Mouse (Mus musculus) Patski (cell line): ENCODE measurements around the gene Isoc2a. TPM values are rescaled to one million over a fixed set of nuclear protein-coding genes. Genes with fewer than 3 reads are reported as not detected.
A peak's percentile ranks its signal among the peaks of the same experiment; 100 is the strongest.

ENCODE experiments used
- ATAC-seq: fragments of 100-300 bp; one replicate; pipeline ENCODE4 v1.8.0; 2021
- CTCF ChIA-PET: fragments of 350-600 bp; sonication (Branson Sonifier 250); formaldehyde crosslinking; loops from one replicate; lab custom pipeline; 2022; ENCODE audit warnings: inconsistent platforms; lab: Charles Lee
- POLR2A ChIA-PET: fragments of 350-600 bp; sonication (Branson Sonifier 250); formaldehyde crosslinking; loops from one replicate; lab custom pipeline; 2022; ENCODE audit warnings: antibody characterized with exemption, inconsistent platforms; lab: Charles Lee
- DNase-seq: peaks from one replicate; pipeline ENCODE4 v3.0.0-alpha.2; 2011; ENCODE audit warnings: low read depth, low spot score
- H3K27me3 ChIP-seq: fragments of 371-371 bp; one replicate; pipeline ENCODE4 v1.5.1; 2021
- CTCF ChIP-seq: fragments of 100-300 bp; IDR thresholded peaks from one replicate; pipeline ENCODE4 v1.5.1; 2021
- in situ Hi-C: fragments of 300-500 bp; cut with MboI; formaldehyde crosslinking; loops from 3 replicates; pipeline ENCODE4 v1.11.1; 2018; ENCODE audit warnings: low pct_unique_long_range_greater_than_20kb, mixed read lengths
- polyA plus RNA-seq: library from polyadenylated mRNA; unstranded; gene quantifications from one replicate; pipeline ENCODE4 v1.2.3, GENCODE M21; 2021

Gene Isoc2a
- polyA plus RNA-seq, 1 experiment from 2014 or later = 6.6 TPM

DNA sequence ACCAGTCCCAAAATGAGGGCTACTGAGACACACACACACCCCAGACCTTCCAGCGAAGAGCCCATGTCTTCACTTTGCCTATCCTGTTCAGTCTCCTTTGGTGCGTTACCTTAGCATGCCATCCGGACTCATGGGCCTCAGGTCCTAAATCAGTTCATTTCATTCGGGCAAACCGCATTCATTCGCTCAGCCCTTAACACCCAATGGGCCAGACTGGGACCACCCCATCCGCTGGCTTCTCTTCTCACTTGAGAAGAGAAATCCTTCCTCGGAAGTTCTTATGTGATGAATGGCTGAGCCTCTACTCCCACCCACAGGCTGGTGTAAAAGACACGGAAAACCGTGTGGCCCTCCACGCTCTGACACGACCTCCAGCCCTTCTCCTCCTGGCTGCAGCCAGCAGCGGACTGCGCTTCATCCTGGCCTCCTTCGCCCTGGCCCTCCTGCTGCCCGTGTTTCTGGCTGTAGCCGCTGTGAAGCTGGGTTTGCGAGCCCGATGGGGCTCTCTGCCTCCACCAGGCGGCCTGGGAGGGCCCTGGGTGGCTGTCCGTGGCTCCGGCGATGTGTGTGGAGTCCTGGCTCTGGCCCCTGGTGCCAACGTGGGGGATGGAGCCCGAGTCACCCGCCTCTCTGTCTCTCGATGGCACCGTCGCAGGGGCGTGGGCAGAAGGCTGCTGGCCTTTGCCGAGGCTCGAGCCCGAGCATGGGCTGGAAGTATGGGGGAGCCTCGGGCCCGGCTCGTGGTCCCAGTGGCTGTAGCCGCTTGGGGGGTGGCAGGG lies 46.8 kb downstream of the Isoc2a start:
- in situ Hi-C loops = no loop called here
- no peaks in the 10 kb centered on the region for H3K27me3 ChIP-seq
- DNase-seq = no peak
- ATAC-seq = no peak
- CTCF ChIA-PET = interaction anchor here (0.9 kb wide), 1 partner anchor 10 kb away, joined by 3 read pairs; no protein-coding TSS in a partner anchor
- TF ChIP-seq CTCF = no peak
- POLR2A ChIA-PET = no interaction called here

DNA sequence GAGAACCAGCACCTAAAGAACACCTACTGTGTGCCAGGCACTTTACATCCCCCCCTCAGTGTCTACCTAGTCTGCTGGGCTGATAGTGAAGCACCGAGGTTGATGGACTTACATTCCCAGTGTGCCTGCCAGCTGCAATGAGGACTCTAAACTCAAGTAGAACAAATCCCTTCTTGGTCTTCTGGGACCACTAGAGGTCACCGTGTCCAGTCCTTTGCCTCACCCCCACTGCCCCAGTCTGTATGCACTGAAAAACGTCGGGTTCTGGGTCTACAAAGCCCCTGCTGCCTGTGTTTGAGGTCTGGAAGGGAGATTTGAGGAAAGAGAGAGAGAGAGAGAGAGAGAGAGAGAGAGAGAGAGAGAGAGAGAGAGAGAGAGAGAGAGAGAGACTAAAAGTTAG lies 47.5 kb downstream of the Isoc2a start:
- no peak for ATAC-seq
- POLR2A ChIA-PET = interaction anchor here (0.7 to 1.0 kb wide), 2 partner anchors 9 to 1708 kb away, joined by 3 read pairs; no protein-coding TSS in a partner anchor
- CTCF ChIA-PET = no interaction called here
- in situ Hi-C loops = no loop called here
- no peaks in the 10 kb centered on the region for H3K27me3 ChIP-seq
- no peak for DNase-seq
- no peak for TF ChIP-seq CTCF

DNA sequence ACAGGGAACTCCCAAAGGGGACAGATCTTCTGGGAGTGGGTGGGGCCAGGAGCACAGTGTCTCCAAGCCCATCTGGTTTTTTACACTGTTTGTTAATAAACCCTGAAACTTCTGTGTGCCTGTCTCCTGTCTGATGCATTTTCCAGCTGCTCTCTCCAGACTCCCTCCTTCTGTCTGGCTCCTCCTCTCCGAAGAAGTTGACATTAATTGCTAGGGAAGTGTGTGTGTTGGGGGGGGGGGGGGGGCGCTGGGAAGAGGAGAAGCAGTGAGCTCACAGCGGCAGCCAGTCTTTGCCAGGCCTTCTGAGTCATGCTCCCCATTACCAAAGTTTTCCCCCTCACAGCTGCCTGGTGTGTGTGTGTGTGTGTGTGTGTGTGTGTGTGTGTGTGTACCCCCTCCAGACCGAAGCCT lies 47.9 kb downstream of the Isoc2a start:
- ATAC-seq = peak; percentile 29
- H3K27me3 ChIP-seq = no peaks in the 10 kb centered on the region
- TF ChIP-seq CTCF = no peak
- peak; percentile 41 for DNase-seq
- CTCF ChIA-PET = interaction anchor here (0.7 to 1.0 kb wide), 3 partner anchors 9 to 16 kb away, joined by 3 to 4 read pairs (median 3); partner anchors contain the start of gene Zfp628
- in situ Hi-C loops = no loop called here
- POLR2A ChIA-PET = interaction anchor here (0.7 to 1.0 kb wide), 2 partner anchors 9 to 1708 kb away, joined by 3 read pairs; no protein-coding TSS in a partner anchor

DNA sequence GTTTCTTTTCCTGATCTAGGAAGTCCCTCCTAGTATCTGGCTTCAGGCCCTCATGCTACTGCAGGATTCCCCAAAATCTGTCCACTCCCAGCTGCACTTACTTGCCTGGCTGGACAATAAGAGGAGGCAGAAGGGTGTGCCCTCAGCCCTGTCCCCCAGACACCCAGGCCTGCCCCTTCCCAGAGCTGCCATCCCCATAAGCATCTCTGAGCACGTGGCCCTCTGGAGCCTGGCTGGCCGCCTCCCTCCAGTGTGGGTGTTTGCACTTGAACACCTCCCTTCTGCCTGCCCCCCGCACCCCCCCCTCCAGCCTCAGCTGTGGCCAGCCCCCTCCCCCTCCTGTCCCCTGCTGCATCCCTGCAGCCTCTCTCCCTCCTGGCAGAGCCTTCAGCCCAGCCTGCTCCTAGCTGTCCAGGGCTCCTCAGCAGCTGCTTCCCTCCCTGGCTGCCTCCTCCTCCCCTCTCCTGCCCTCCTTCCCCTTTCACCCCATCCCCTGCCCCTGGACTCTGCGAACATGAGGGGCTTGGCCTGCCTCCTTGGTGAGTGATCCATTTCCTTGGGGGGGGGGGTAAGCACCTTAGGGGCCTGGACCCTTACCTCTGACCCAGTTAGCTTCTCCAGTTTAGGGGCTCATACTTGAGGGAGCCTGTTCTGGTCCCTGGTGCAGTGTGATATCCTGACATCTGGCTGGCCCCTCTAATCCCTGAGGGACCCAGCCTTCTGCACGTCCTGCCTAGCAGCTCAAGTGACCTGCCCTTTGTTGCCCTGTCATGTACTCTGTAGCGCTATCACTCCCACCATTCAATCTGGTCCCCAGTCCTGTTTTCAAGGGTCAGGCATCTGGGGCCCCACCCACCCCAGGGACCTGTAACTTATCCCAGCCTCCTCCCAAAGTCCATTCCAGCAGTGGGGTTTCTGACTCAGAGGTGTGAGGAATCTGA lies 48.8 kb downstream of the Isoc2a start, which contains the start of gene Ssc5d:
Gene Ssc5d, plus strand, starts transcription at position 345 of the 941 bp plus-strand sequence.
- peak; percentile 25 for ATAC-seq
- H3K27me3 ChIP-seq = no peaks in the 10 kb centered on the region
- POLR2A ChIA-PET = interaction anchor here (0.7 to 1.0 kb wide), 2 partner anchors 10 to 1709 kb away, joined by 3 read pairs; no protein-coding TSS in a partner anchor
- DNase-seq = no peak
- in situ Hi-C loops = no loop called here
- no peak for TF ChIP-seq CTCF
- CTCF ChIA-PET = interaction anchor here (0.7 to 1.0 kb wide), 3 partner anchors 9 to 15 kb away, joined by 3 to 4 read pairs (median 3); partner anchors contain the start of gene Zfp628

DNA sequence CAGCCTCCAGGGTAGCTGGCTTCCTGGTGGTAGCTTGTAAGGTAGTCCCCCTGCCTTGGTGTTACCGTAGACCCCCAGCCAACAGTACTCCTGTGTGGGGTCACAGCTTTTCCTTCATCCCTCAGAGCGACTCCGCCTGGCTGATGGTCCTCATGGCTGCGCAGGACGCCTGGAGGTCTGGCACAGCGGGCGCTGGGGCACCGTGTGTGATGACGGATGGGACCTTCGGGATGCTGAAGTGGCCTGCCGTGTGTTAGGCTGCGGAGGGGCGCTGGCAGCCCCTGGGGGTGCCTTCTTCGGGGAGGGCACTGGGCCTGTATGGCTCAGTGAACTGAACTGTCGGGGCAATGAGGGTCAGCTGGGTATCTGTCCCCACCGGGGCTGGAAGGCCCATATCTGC lies 49.9 kb downstream of the Isoc2a start:
- no peak for DNase-seq
- in situ Hi-C loops = no loop called here
- TF ChIP-seq CTCF = no peak
- ChIA-PET POLR2A (interaction anchor here (0.6 kb wide), 1 partner anchor 22 kb away, joined by 6 read pairs; no protein-coding TSS in a partner anchor), CTCF (interaction anchor here (1.3 kb wide), 1 partner anchor 13 kb away, joined by 4 read pairs; no protein-coding TSS in a partner anchor)
- no peaks in the 10 kb centered on the region for H3K27me3 ChIP-seq
- ATAC-seq = no peak

DNA sequence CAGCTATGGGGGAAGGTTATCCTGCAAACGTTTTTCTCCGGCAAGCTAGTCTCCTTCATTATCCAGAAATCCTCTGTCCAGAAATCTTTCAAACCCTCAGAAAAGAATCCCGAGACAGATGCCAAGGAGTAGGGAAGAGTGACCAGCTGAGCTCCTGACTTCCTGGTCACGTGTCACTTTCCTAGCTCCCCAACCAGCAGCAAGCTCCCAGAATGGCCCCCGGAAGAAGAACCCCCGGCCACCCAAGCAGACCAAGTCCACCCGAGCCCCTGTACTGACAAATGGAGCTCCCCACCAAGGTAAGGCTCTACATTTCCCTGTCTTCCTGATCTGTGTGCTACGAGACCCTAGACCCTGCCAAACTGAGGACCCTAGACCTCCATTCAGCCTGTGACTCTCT lies 50.8 kb downstream of the Isoc2a start:
- in situ Hi-C loops = no loop called here
- ATAC-seq (no peak), DNase-seq (no peak)
- ChIA-PET POLR2A (interaction anchor here (0.6 kb wide), 1 partner anchor 23 kb away, joined by 6 read pairs; no protein-coding TSS in a partner anchor), CTCF (interaction anchor here (1.3 kb wide), 1 partner anchor 12 kb away, joined by 4 read pairs; no protein-coding TSS in a partner anchor)
- H3K27me3 ChIP-seq = no peaks in the 10 kb centered on the region
- no peak for TF ChIP-seq CTCF

DNA sequence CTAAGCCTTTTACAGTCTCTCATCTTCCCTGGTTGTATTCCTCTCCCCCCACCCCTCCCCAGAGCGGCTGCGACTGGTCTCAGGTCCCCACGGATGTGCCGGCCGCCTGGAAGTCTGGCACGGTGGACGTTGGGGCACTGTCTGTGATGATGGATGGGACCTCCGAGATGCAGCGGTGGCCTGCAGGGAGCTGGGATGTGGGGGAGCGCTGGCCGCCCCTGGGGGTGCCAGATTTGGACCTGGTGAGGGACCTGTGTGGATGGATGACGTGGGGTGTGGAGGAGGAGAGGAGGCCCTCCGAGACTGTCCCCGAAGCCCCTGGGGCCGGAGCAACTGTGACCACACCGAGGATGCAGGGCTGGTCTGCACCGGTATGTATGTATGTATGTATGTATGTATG lies 51.4 kb downstream of the Isoc2a start:
- DNase-seq = no peak
- H3K27me3 ChIP-seq = no peaks in the 10 kb centered on the region
- POLR2A ChIA-PET = no interaction called here
- CTCF ChIA-PET = interaction anchor here (1.3 kb wide), 1 partner anchor 12 kb away, joined by 4 read pairs; no protein-coding TSS in a partner anchor
- ATAC-seq = no peak
- in situ Hi-C loops = no loop called here
- no peak for TF ChIP-seq CTCF

DNA sequence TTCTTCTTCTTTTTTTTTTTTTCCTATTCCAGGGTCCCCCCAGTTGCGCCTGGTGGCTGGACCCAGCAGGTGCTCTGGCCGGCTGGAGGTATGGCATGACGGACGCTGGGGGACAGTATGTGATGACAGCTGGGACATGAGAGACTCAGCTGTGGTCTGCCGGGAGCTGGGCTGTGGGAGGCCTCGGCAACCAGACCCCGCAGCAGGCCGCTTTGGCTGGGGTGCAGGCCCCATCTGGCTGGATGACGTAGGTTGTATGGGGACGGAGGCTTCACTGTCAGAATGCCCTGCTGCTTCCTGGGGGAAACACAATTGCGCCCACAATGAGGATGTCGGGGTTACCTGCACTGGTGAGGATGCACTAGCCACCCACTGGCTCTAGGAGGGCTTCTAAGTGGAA lies 56.1 kb downstream of the Isoc2a start:
- ATAC-seq = no peak
- CTCF ChIA-PET = interaction anchor here (1.5 kb wide), 1 partner anchor 10 kb away, joined by 3 read pairs; no protein-coding TSS in a partner anchor

DNA sequence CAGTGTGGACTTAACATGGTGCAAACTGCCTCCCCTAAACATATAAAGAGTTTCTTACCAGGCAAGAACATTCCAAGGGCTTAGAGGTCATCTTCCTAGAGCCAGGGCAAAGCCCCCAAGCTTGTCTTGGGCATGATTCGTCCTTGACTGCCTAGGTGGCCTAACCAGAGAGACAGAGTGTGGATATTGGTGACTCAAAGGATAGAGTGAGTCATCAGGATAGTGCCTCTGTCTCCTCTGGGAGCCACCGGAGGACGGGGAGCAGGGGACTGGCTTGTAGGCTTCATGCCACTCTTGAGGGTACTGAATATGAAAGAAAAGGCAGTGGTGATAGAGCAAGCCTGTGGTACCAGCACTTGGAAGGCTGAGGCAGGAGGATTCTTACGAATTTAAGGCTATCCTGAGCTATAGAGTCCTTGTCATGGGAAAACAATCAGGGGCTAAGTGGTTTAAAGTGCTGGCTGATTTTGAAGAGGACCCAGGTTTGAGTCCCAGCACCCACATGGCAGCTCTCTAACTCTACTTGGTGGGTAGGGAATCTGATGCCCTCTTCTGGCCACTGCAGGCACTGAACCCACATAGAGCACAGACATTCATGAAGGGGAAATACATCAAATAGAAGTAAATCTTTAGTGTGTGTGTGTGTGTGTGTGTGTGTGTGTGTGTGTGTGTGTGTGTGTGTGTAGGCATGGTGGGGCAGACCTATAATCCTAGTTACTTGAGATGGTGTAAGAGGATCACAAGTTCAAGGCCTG lies 57.4 kb downstream of the Isoc2a start:
- in situ Hi-C loops = no loop called here
- ChIA-PET POLR2A (no interaction called here), CTCF (interaction anchor here (1.1 to 1.5 kb wide), 2 partner anchors 11 to 14 kb away, joined by 3 read pairs; no protein-coding TSS in a partner anchor)
- ATAC-seq = peak; percentile 54
- no peak for DNase-seq
- no peaks in the 10 kb centered on the region for H3K27me3 ChIP-seq
- no peak for TF ChIP-seq CTCF

More for the DNA sequence above, 56.1 kb downstream of the Isoc2a start:
- no peaks in the 10 kb centered on the region for H3K27me3 ChIP-seq
- in situ Hi-C loops = no loop called here
- TF ChIP-seq CTCF = no peak
- POLR2A ChIA-PET = no interaction called here
- DNase-seq = no peak
